Mouse (Mus musculus) erythroblast, embryonic 14.5 days (primary cell): ENCODE results near the gene Lrrn3. TPM values are rescaled to one million over a fixed set of nuclear protein-coding genes. Genes with fewer than 3 reads are reported as not detected.

Source experiments
- H3K27me3 ChIP-seq: 2 replicates; pipeline ENCODE4 v1.6.1; 2012; ENCODE audit warnings: inconsistent platforms; ENCODE audit not compliant: control insufficient read depth
- H3K36me3 ChIP-seq: 2 replicates; pipeline ENCODE4 v1.6.1; 2012; ENCODE audit warnings: mild to moderate bottlenecking, inconsistent platforms; ENCODE audit not compliant: control insufficient read depth
- H3K4me1 ChIP-seq: 2 replicates; pipeline ENCODE4 v1.6.1; 2012; ENCODE audit warnings: inconsistent platforms; ENCODE audit not compliant: control insufficient read depth
- H3K4me3 ChIP-seq: replicated peaks from 2 replicates; pipeline ENCODE3; 2012; ENCODE audit warnings: moderate library complexity, mild to moderate bottlenecking, inconsistent platforms
- H3K9me3 ChIP-seq: 2 replicates; pipeline ENCODE4 v1.6.1; 2012; ENCODE audit warnings: low read length, inconsistent platforms, mixed read lengths; ENCODE audit not compliant: control insufficient read depth
- GATA1 ChIP-seq: IDR thresholded peaks from 2 replicates; pipeline ENCODE4 v1.6.1; 2012; ENCODE audit warnings: low read length, inconsistent platforms, mixed read lengths
- TAL1 ChIP-seq: IDR thresholded peaks from 3 replicates; pipeline ENCODE4 v1.6.1; 2012; ENCODE audit warnings: low read length, inconsistent platforms, mixed read lengths
- polyA plus RNA-seq: library from polyadenylated mRNA; stranded (reverse); fragments of >175 nt; gene quantifications from 2 replicates; pipeline ENCODE4 v1.2.3, GENCODE M21; 2012

Lrrn3 gene
- polyA plus RNA-seq, 1 experiment: not detected

- Histone ChIP-seq H3K4me3 (no peak overlapping the region), H3K9me3 (no peaks in the 10 kb centered on the region), H3K4me1 (no peaks in the 10 kb centered on the region), H3K36me3 (no peaks in the 10 kb centered on the region), H3K27me3 (no peaks in the 10 kb centered on the region)
- TF ChIP-seq TAL1: no peak
- no peak for TF ChIP-seq GATA1
Observed at GRCm38 (mm10) chr12:41438446-41438845, 47.8 kb downstream of the Lrrn3 start.

GRCm38 (mm10) chr12:41436206-41436985, 49.8 kb downstream of the Lrrn3 start:
- TF ChIP-seq TAL1: no peak
- no peak for TF ChIP-seq GATA1
- H3K27me3 ChIP-seq: no peaks in the 10 kb centered on the region

GRCm38 (mm10) chr12:41428806-41429205, 57.4 kb downstream of the Lrrn3 start:
- Histone ChIP-seq H3K4me1 (no peaks in the 10 kb centered on the region), H3K27me3 (no peaks in the 10 kb centered on the region), H3K36me3 (no peaks in the 10 kb centered on the region), H3K9me3 (no peaks in the 10 kb centered on the region), H3K4me3 (no peak overlapping the region)
- TF ChIP-seq TAL1 (no peak), GATA1 (no peak)

More at GRCm38 (mm10) chr12:41436206-41436985, 49.8 kb downstream of the Lrrn3 start:
- Histone ChIP-seq H3K9me3 (no peaks in the 10 kb centered on the region), H3K36me3 (no peaks in the 10 kb centered on the region), H3K4me1 (no peaks in the 10 kb centered on the region), H3K4me3 (no peak overlapping the region)

- Histone ChIP-seq H3K4me3 (no peak overlapping the region), H3K9me3 (no peaks in the 10 kb centered on the region), H3K4me1 (no peaks in the 10 kb centered on the region), H3K36me3 (no peaks in the 10 kb centered on the region), H3K27me3 (no peaks in the 10 kb centered on the region)
- no peak for TF ChIP-seq TAL1
- TF ChIP-seq GATA1: no peak
Observed at GRCm38 (mm10) chr12:41427464-41427863, 58.8 kb downstream of the Lrrn3 start.

GRCm38 (mm10) chr12:41425101-41425679, 61.0 kb downstream of the Lrrn3 start:
- no peak for TF ChIP-seq GATA1
- TF ChIP-seq TAL1: no peak
- H3K4me3 ChIP-seq: no peak overlapping the region
- H3K9me3 ChIP-seq: no peaks in the 10 kb centered on the region

GRCm38 (mm10) chr12:41417961-41418360, 68.3 kb downstream of the Lrrn3 start:
- TF ChIP-seq GATA1 (no peak), TAL1 (no peak)
- Histone ChIP-seq H3K4me1 (no peaks in the 10 kb centered on the region), H3K27me3 (no peaks in the 10 kb centered on the region), H3K9me3 (no peaks in the 10 kb centered on the region), H3K36me3 (no peaks in the 10 kb centered on the region), H3K4me3 (no peak overlapping the region)

More at GRCm38 (mm10) chr12:41425101-41425679, 61.0 kb downstream of the Lrrn3 start:
- Histone ChIP-seq H3K4me1 (no peaks in the 10 kb centered on the region), H3K36me3 (no peaks in the 10 kb centered on the region), H3K27me3 (no peaks in the 10 kb centered on the region)

GRCm38 (mm10) chr12:41417099-41417498, 69.1 kb downstream of the Lrrn3 start:
- Histone ChIP-seq H3K9me3 (no peaks in the 10 kb centered on the region), H3K4me3 (no peak overlapping the region), H3K36me3 (no peaks in the 10 kb centered on the region), H3K4me1 (no peaks in the 10 kb centered on the region), H3K27me3 (no peaks in the 10 kb centered on the region)
- TF ChIP-seq TAL1 (no peak), GATA1 (no peak)

- Histone ChIP-seq H3K4me3 (no peak overlapping the region), H3K27me3 (no peaks in the 10 kb centered on the region), H3K9me3 (no peaks in the 10 kb centered on the region), H3K36me3 (no peaks in the 10 kb centered on the region), H3K4me1 (no peaks in the 10 kb centered on the region)
- TF ChIP-seq GATA1 (no peak), TAL1 (no peak)
Observed at GRCm38 (mm10) chr12:41416635-41417034, 69.6 kb downstream of the Lrrn3 start.

- Histone ChIP-seq H3K27me3 (no peaks in the 10 kb centered on the region), H3K4me1 (no peaks in the 10 kb centered on the region), H3K4me3 (no peak overlapping the region), H3K9me3 (no peaks in the 10 kb centered on the region), H3K36me3 (no peaks in the 10 kb centered on the region)
- TF ChIP-seq TAL1: no peak
- TF ChIP-seq GATA1: no peak
Observed at GRCm38 (mm10) chr12:41409431-41409830, 76.8 kb downstream of the Lrrn3 start.

- H3K4me3 ChIP-seq: no peak overlapping the region
- TF ChIP-seq TAL1 (no peak), GATA1 (no peak)
- H3K27me3 ChIP-seq: no peaks in the 10 kb centered on the region
- H3K9me3 ChIP-seq: no peaks in the 10 kb centered on the region
- H3K36me3 ChIP-seq: no peaks in the 10 kb centered on the region
- no peaks in the 10 kb centered on the region for H3K4me1 ChIP-seq
Observed at GRCm38 (mm10) chr12:41401923-41402322, 84.3 kb downstream of the Lrrn3 start.
